Mouse (Mus musculus) bone marrow macrophage, adult 2 months (primary cell): ENCODE measurements around the gene Acap1.

Experiments
- CTCF ChIP-seq: IDR thresholded peaks from 2 replicates; pipeline ENCODE4 v1.5.1; 2012; ENCODE audit warnings: low read depth, mild to moderate bottlenecking, low read length, moderate library complexity
- POLR2A ChIP-seq: IDR thresholded peaks from 2 replicates; pipeline ENCODE4 v1.6.1; 2012; ENCODE audit warnings: mild to moderate bottlenecking, low read depth, low read length, borderline replicate concordance

- TF ChIP-seq POLR2A, result no peak
- no peak for TF ChIP-seq CTCF
These were observed 46.2 kb downstream of the Acap1 start for GRCm38 (mm10) chr11:69849128-69849527.
